Mouse (Mus musculus) embryo, embryonic 9.5 days (tissue): ENCODE measurements around the gene Asxl1.

Experiments used
- DNase-seq: peaks from one replicate; pipeline ENCODE4 v3.0.0-alpha.2; 2017; ENCODE audit errors: extremely low spot score

The Asxl1 gene

GRCm38 (mm10) chr2:153443434-153444240, 98.0 kb downstream of the Asxl1 start:
- DNase-seq, result no peak

GRCm38 (mm10) chr2:153444254-153445136, 98.9 kb downstream of the Asxl1 start:
- peak; percentile 87 for DNase-seq

GRCm38 (mm10) chr2:153445137-153446016, 99.7 kb downstream of the Asxl1 start:
- peak; percentile 51 for DNase-seq

GRCm38 (mm10) chr2:153446017-153446408, 100.4 kb downstream of the Asxl1 start:
- peak; percentile 77 for DNase-seq

- peak; percentile 60 for DNase-seq
Observed at GRCm38 (mm10) chr2:153446476-153446875, 100.8 kb downstream of the Asxl1 start.

- DNase-seq, result no peak
Observed at GRCm38 (mm10) chr2:153447719-153448118, 102.1 kb downstream of the Asxl1 start.

- no peak for DNase-seq
Observed at GRCm38 (mm10) chr2:153448519-153448918, 102.9 kb downstream of the Asxl1 start.
